Mouse (Mus musculus): ENCODE data around the gene Man1b1. TPM values are rescaled to one million over a fixed set of nuclear protein-coding genes. Genes with fewer than 3 reads are reported as not detected.

The Man1b1 gene
- total and polyA plus RNA-seq, 2 experiments from 2014 or later, result 46.7 to 67.9 TPM

DNA sequence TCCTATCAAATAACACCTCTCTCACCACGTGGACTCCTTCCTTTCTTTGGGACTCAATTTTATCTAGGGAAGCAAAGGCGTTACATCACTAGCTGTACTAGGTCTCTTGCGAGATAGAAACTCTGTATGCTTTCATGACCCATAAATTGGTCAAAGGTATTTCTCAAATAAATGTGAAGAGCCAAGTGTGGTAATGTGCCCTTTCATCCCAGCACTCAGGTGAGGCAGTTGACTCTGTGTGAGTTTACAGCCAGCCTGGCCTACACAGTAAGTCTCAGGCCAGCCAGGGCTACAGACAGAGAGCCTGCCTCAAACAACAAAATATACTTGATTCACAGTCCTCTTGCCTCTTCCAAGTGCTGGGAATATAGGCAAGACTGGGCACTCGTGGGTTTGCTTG lies 27.7 kb downstream of the Man1b1 start:
- Histone ChIP-seq H3K9ac (replicated peaks; ENCODE audit: low read length) (no peak overlapping the region), H3K36me3 (ENCODE audit: insufficient read depth, low read length) (no peaks in the 10 kb centered on the region), H3K4me1 (ENCODE audit: insufficient read depth, low read length) (peaks cover 18% of the 10 kb centered on the region), H3K4me2 (ENCODE audit: low read depth, low read length) (no peak overlapping the region), H3K27ac (no peak overlapping the region), H3K4me3 (ENCODE audit: low read length) (no peak overlapping the region), H3K27me3 (ENCODE audit: insufficient read depth, low read length) (no peaks in the 10 kb centered on the region), H3K9me3 (ENCODE audit: low read length) (no peaks in the 10 kb centered on the region)
- no peak for TF ChIP-seq CTCF (IDR thresholded peaks at IDR 0.05; ENCODE audit: low read depth)
- 77% methylated on average over 4 of the region's 4 CpGs for WGBS
- DNase-seq (ENCODE audit: low spot score), result no peak
- ATAC-seq, result no peak

DNA sequence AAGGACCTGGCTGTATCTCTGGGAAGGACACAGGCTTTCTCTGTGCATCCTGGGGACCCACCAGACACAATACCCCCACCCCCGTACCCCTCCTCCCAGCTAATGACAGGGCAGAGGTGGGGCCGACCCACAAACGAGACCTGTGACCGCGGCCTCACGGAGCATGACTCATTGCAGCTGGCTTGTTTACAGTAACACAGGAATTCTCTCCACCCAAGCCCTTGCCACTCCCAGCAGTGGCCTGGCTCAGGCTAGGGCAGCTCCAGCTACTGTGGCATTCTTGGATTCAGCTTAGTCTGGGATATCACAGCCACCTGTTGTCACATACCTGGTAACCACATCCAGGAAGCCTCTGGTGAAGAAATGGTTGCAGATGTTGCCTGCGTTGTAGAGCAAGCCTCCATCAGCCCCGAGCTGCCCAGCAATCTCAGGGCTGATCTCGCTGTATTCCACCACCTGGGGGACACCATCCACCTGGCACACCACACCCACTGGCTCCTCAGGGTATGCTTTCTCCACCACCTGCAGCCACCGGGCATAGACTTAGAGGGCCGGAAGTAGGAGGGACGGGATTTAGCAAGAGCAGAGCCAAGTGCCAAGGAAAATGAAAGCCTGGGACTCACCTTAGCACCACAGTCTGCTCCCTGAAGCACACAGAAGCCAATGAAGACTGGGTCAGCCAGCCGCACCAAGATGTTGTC lies 31.5 kb downstream of the Man1b1 start:
- Histone ChIP-seq H3K4me3 (ENCODE audit: low read length) (no peak overlapping the region), H3K9me3 (ENCODE audit: low read length) (no peaks in the 10 kb centered on the region), H3K4me1 (ENCODE audit: insufficient read depth, low read length) (no peaks in the 10 kb centered on the region), H3K4me2 (ENCODE audit: low read depth, low read length) (no peak overlapping the region), H3K27ac (no peak overlapping the region), H3K9ac (replicated peaks; ENCODE audit: low read length) (no peak overlapping the region), H3K36me3 (ENCODE audit: insufficient read depth, low read length) (no peaks in the 10 kb centered on the region), H3K27me3 (ENCODE audit: insufficient read depth, low read length) (no peaks in the 10 kb centered on the region)
- no peak for TF ChIP-seq CTCF (IDR thresholded peaks at IDR 0.05; ENCODE audit: low read depth)
- DNase-seq (ENCODE audit: low spot score), result no peak
- no peak for ATAC-seq
- WGBS, result 66% methylated on average over 13 of the region's 13 CpGs

DNA sequence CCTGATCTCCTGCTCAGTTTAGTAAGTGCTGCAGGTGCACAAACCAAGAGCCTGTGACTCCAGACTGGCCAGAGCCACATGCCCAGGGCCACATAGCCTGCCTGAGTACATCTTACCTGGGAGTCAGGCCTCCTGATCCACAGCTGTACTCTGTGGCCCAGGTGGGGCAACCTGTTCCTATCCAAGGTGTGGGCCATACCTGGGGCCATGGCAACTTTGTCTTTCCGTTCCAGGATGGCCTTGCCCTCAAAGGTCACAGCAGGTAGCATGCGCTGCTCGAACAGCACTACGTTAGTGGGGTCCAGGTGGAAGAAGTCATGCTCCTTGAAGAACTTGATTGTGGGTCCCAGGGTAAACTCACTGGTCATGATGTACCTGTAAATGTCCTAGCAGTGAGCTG lies 32.2 kb downstream of the Man1b1 start:
- no peak for TF ChIP-seq CTCF (IDR thresholded peaks at IDR 0.05; ENCODE audit: low read depth)
- Histone ChIP-seq H3K9ac (replicated peaks; ENCODE audit: low read length) (no peak overlapping the region), H3K27me3 (ENCODE audit: insufficient read depth, low read length) (no peaks in the 10 kb centered on the region), H3K4me3 (ENCODE audit: low read length) (no peak overlapping the region), H3K27ac (no peak overlapping the region), H3K4me2 (ENCODE audit: low read depth, low read length) (peak overlapping the region; percentile 97), H3K36me3 (ENCODE audit: insufficient read depth, low read length) (no peaks in the 10 kb centered on the region), H3K9me3 (ENCODE audit: low read length) (no peaks in the 10 kb centered on the region), H3K4me1 (ENCODE audit: insufficient read depth, low read length) (no peaks in the 10 kb centered on the region)
- ATAC-seq (no peak), DNase-seq (ENCODE audit: low spot score) (no peak)
- 88% methylated on average over 4 of the region's 4 CpGs for WGBS

DNA sequence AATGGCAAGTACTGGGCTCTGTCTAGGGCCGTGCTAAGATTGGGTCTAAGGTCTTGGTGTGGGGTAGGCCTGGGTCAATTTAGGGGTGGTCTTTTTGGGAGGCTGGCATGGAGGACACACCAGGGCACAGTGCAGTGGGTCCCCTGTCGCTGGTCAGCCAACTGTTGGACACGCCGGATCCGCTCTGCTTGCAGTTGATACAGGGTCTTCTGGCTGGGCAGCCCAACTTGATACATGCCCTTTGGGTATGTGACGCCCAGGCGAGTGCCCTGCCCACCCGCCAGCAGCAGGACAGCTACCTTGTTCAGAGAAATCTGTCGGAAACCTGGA lies 32.6 kb downstream of the Man1b1 start:
- H3K27ac ChIP-seq, result no peak overlapping the region
- 41% methylated on average over 9 of the region's 9 CpGs for WGBS
- no peak for TF ChIP-seq CTCF (IDR thresholded peaks at IDR 0.05; ENCODE audit: low read depth)
- no peak for DNase-seq (ENCODE audit: low spot score)
- no peaks in the 10 kb centered on the region for H3K27me3 ChIP-seq (ENCODE audit: insufficient read depth, low read length)
- H3K4me1 ChIP-seq (ENCODE audit: insufficient read depth, low read length), result no peaks in the 10 kb centered on the region
- H3K4me3 ChIP-seq (ENCODE audit: low read length), result peak overlapping the region; percentile 65
- H3K9ac ChIP-seq (replicated peaks; ENCODE audit: low read length), result peak overlapping the region; percentile 57
- peak; percentile 16 for ATAC-seq
- no peaks in the 10 kb centered on the region for H3K9me3 ChIP-seq (ENCODE audit: low read length)
- H3K36me3 ChIP-seq (ENCODE audit: insufficient read depth, low read length), result no peaks in the 10 kb centered on the region
- H3K4me2 ChIP-seq (ENCODE audit: low read depth, low read length), result peak overlapping the region; percentile 97

DNA sequence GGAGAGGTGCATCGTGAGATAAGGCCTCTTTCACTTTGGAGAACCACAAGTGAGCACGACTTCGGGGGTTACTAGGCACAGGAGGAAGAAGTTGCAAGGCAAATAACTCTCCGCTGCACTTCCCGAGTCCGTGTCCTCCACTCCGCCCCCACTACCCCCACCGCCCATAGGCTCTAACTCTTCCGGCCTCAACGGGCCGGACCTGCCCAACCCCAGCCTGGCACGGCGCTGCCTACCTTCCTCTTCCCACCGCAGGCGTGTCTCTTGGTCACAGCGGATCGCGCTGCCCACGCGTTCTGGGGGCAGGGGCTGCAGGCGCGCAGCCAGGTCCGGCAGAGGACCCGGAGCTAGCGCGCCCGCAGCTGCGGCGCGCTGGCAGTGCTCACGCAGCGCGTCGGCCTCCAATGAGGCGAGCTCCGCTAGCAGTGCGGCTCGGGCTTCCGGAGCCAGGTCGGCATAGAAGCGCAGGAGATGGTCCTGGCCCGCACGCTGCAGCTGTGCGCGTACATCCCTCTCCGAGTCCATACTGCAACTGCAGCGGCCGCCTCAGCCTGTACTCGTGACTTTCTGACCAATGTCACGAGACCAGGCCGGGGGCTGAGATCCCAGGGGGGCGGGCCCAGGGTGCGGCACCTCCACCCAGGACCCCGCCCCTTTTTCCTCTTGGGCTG lies 33.1 kb downstream of the Man1b1 start, which contains the start of gene Uap1l1:
Gene Uap1l1 (minus strand): TSS at position 592 of the 671 bp plus-strand sequence.
- Histone ChIP-seq H3K4me3 (ENCODE audit: low read length) (peak within 1 kb of the TSS; percentile 65), H3K9me3 (ENCODE audit: low read length) (no peaks in the 10 kb centered on the region), H3K4me2 (ENCODE audit: low read depth, low read length) (peak within 1 kb of the TSS; percentile 97), H3K4me1 (ENCODE audit: insufficient read depth, low read length) (no peaks in the 10 kb centered on the region), H3K36me3 (ENCODE audit: insufficient read depth, low read length) (no peaks in the 10 kb centered on the region), H3K9ac (replicated peaks; ENCODE audit: low read length) (peak within 1 kb of the TSS; percentile 57), H3K27me3 (ENCODE audit: insufficient read depth, low read length) (no peaks in the 10 kb centered on the region), H3K27ac (no peak within 1 kb of the TSS)
- peak; percentile 71 for DNase-seq (ENCODE audit: low spot score)
- ATAC-seq, result peak; percentile 78
- TF ChIP-seq CTCF (IDR thresholded peaks at IDR 0.05; ENCODE audit: low read depth), result no peak
- WGBS, result under 1% methylated on average over 53 of the region's 54 CpGs

DNA sequence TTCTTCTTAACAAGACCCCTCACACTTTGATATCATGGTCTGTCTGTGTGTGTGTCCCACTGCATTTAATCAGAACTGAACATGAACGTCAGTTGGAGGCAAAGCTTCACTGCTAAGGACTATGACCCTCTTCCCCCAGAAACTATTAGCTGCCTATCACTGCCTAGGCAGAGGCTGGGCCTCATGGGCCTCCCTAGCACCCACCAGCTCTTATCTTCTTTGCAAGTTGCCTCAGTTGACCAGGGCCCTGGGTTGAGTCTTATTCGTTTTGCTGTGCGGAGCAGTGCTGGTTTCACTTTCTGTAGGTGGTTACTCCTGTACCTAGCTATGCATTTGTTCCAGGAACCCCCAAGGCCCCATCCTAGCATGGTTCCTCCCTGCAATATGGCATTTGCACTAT lies 37.9 kb downstream of the Man1b1 start:
- WGBS, result 92% methylated on average over 3 of the region's 3 CpGs
- TF ChIP-seq CTCF (IDR thresholded peaks at IDR 0.05; ENCODE audit: low read depth), result no peak
- H3K4me3 ChIP-seq (ENCODE audit: low read length), result no peak overlapping the region
- H3K9ac ChIP-seq (replicated peaks; ENCODE audit: low read length), result no peak overlapping the region
- H3K27ac ChIP-seq, result no peak overlapping the region
- H3K9me3 ChIP-seq (ENCODE audit: low read length), result no peaks in the 10 kb centered on the region
- no peak overlapping the region for H3K4me2 ChIP-seq (ENCODE audit: low read depth, low read length)
- no peaks in the 10 kb centered on the region for H3K36me3 ChIP-seq (ENCODE audit: insufficient read depth, low read length)
- ATAC-seq, result no peak
- no peaks in the 10 kb centered on the region for H3K27me3 ChIP-seq (ENCODE audit: insufficient read depth, low read length)
- H3K4me1 ChIP-seq (ENCODE audit: insufficient read depth, low read length), result peaks cover 3% of the 10 kb centered on the region; the same call in 1 of the 2 replicates
- DNase-seq (ENCODE audit: low spot score), result no peak
